Mouse (Mus musculus): ENCODE data around the gene Bahcc1.

The Bahcc1 gene

GRCm38 (mm10) chr11:120232230-120233097 lies at the start of gene Bahcc1:
TSS of gene Bahcc1 (plus strand) at chr11:120232947.
- peak; percentile 100 for DNase-seq

- DNase-seq, result no peak
These were observed 49.6 kb upstream of the Bahcc1 start for GRCm38 (mm10) chr11:120183180-120183579.

- DNase-seq, result no peak
These were observed 49.0 kb upstream of the Bahcc1 start for GRCm38 (mm10) chr11:120183708-120184107.

- peak; percentile 52 to 55 for DNase-seq
These were observed 48.1 kb upstream of the Bahcc1 start for GRCm38 (mm10) chr11:120184371-120185315.

- DNase-seq, result peak; percentile 68 to 69
These were observed 47.2 kb upstream of the Bahcc1 start for GRCm38 (mm10) chr11:120185316-120186141.

GRCm38 (mm10) chr11:120186145-120186740 lies 46.5 kb upstream of the Bahcc1 start:
- no peak for DNase-seq

- peak in 1 of 2 experiments; percentile 68 for DNase-seq
These were observed 45.9 kb upstream of the Bahcc1 start for GRCm38 (mm10) chr11:120186821-120187235.

- peak; percentile 53 to 59 for DNase-seq
These were observed 45.3 kb upstream of the Bahcc1 start for GRCm38 (mm10) chr11:120187236-120188101.

GRCm38 (mm10) chr11:120188102-120188480 lies 44.7 kb upstream of the Bahcc1 start:
- peak; percentile 64 to 70 for DNase-seq

- peak in 1 of 2 experiments; percentile 73 for DNase-seq
These were observed 44.0 kb upstream of the Bahcc1 start for GRCm38 (mm10) chr11:120188481-120189441.

GRCm38 (mm10) chr11:120189459-120190312 lies 43.1 kb upstream of the Bahcc1 start:
- DNase-seq, result peak; percentile 99 to 100

GRCm38 (mm10) chr11:120190526-120191412 lies 42.0 kb upstream of the Bahcc1 start:
- peak; percentile 37 for DNase-seq

- no peak for DNase-seq
These were observed 33.9 kb upstream of the Bahcc1 start for GRCm38 (mm10) chr11:120198831-120199230.

- no peak for DNase-seq
These were observed 33.0 kb upstream of the Bahcc1 start for GRCm38 (mm10) chr11:120199766-120200165.

- DNase-seq, result no peak
These were observed 32.1 kb upstream of the Bahcc1 start for GRCm38 (mm10) chr11:120200621-120201020.

- DNase-seq, result no peak
These were observed 28.5 kb upstream of the Bahcc1 start for GRCm38 (mm10) chr11:120204200-120204599.

GRCm38 (mm10) chr11:120206069-120206668 lies 26.6 kb upstream of the Bahcc1 start:
- DNase-seq, result no peak
